Mouse (Mus musculus) cortical plate, adult 2 months (tissue): ENCODE measurements around the gene Asxl1.

Source experiments
- CTCF ChIP-seq: fragments of 200-500 bp; IDR thresholded peaks from 2 replicates; pipeline ENCODE4 v1.5.1; 2011; ENCODE audit warnings: mild to moderate bottlenecking, control low read depth, low read length; ENCODE audit not compliant: insufficient read depth; ENCODE audit errors: extremely low read depth
- POLR2A ChIP-seq: fragments of 200-500 bp; IDR thresholded peaks from 2 replicates; pipeline ENCODE4 v1.6.1; 2011; ENCODE audit warnings: mild to moderate bottlenecking, low read length, control low read depth; ENCODE audit not compliant: insufficient read depth; ENCODE audit errors: extremely low read depth

DNA sequence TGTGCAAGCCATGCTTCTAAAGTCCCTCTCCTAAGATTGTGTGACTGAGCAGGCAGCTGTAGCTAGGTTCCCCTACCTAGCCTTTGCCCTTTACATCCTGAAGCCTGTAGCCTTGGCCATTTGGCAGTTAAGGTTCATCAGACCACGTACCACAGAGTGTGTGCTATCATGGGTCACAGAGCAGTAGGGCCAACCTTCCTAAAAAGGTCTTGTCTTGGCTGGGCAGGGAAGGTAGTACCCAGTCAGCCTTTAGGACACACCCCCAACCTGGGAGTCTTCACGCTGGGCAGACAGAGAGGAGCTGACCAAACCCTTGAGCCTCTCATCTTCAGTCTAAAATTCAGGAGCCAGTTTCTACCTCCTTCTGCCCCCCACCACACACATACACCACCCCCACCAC lies 95.1 kb downstream of the Asxl1 start:
- TF ChIP-seq CTCF (no peak), POLR2A (no peak)
